Mouse (Mus musculus) cerebellum, postnatal 36 days (tissue): ENCODE measurements at regions not wholly inside any gene's neighbourhood (a gene's known extent, or its start where the extent isn't known, plus 50 kb on each side); places are given as distances from the start of the nearest gene placed in this dataset.
A peak's percentile ranks its signal among the peaks of the same experiment; 100 is the strongest.

Experiments
- DNase-seq, 2 experiments: peaks; one replicate each; pipeline ENCODE4 v3.0.0; 2021 to 2022; ENCODE audit warnings: mixed read lengths in 2 of 2

- DNase-seq, result peak; percentile 64 to 71
These were observed 428.2 kb upstream of the Atp2b1 start for GRCm38 (mm10) chr10:98485751-98486681.

- peak; percentile 69 to 73 for DNase-seq
These were observed 419.9 kb upstream of the Atp2b1 start for GRCm38 (mm10) chr10:98494354-98494753.

GRCm38 (mm10) chr10:98496254-98496653 lies 418.0 kb upstream of the Atp2b1 start:
- DNase-seq, result no peak

- no peak for DNase-seq
These were observed 413.9 kb upstream of the Atp2b1 start for GRCm38 (mm10) chr10:98500315-98500714.

- no peak for DNase-seq
These were observed 412.6 kb upstream of the Atp2b1 start for GRCm38 (mm10) chr10:98501566-98501965.

- no peak for DNase-seq
These were observed 409.7 kb upstream of the Atp2b1 start for GRCm38 (mm10) chr10:98504524-98504923.

GRCm38 (mm10) chr10:98508515-98509143 lies 405.6 kb upstream of the Atp2b1 start:
- no peak for DNase-seq

GRCm38 (mm10) chr10:98514836-98515235 lies 399.4 kb upstream of the Atp2b1 start:
- no peak for DNase-seq

- no peak for DNase-seq
These were observed 396.6 kb upstream of the Atp2b1 start for GRCm38 (mm10) chr10:98517609-98518008.

GRCm38 (mm10) chr10:98529565-98529964 lies 384.6 kb upstream of the Atp2b1 start:
- no peak for DNase-seq

- no peak for DNase-seq
These were observed 382.8 kb upstream of the Atp2b1 start for GRCm38 (mm10) chr10:98531425-98531824.

- DNase-seq, result no peak
These were observed 375.5 kb upstream of the Atp2b1 start for GRCm38 (mm10) chr10:98538706-98539105.

GRCm38 (mm10) chr10:98541062-98541461 lies 373.1 kb upstream of the Atp2b1 start:
- DNase-seq, result peak; percentile 77 to 83

GRCm38 (mm10) chr10:98542072-98542471 lies 372.1 kb upstream of the Atp2b1 start:
- no peak for DNase-seq

- no peak for DNase-seq
These were observed 370.8 kb upstream of the Atp2b1 start for GRCm38 (mm10) chr10:98543253-98543997.

GRCm38 (mm10) chr10:98543998-98544349 lies 370.2 kb upstream of the Atp2b1 start:
- no peak for DNase-seq

- DNase-seq, result no peak
These were observed 359.6 kb upstream of the Atp2b1 start for GRCm38 (mm10) chr10:98554575-98554974.

GRCm38 (mm10) chr10:98557470-98558060 lies 356.6 kb upstream of the Atp2b1 start:
- DNase-seq, result no peak

GRCm38 (mm10) chr10:98558560-98558959 lies 355.6 kb upstream of the Atp2b1 start:
- no peak for DNase-seq

GRCm38 (mm10) chr10:98562297-98562912 lies 351.8 kb upstream of the Atp2b1 start:
- DNase-seq, result no peak

- DNase-seq, result no peak
These were observed 341.2 kb upstream of the Atp2b1 start for GRCm38 (mm10) chr10:98572782-98573536.

- no peak for DNase-seq
These were observed 337.2 kb upstream of the Atp2b1 start for GRCm38 (mm10) chr10:98577040-98577439.
